Mouse (Mus musculus): Measurements from ENCODE around the gene 4921517D22Rik.

DNA sequence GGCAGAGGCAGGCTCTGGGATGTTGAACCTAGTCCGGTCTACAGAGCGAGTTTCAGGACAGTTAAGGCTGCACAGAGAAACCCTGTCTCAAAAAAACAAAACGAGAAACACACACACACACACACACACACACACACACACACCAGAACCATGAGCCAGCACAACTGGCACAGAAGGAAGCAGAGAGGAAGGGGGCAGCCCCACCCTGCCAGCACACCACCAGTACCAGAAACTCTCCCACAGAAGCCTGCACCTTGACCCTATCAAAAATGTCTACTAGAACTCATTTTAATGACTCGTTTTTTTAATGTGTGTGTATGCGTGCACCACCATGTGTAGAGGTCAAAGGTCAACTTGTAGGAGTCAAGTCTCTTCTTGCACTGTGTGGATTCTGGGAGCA, 44.1 kb downstream of the 4921517D22Rik start:
- TF ChIP-seq CTCF (IDR thresholded peaks at IDR 0.05; ENCODE audit: low read depth, low read length) (no peak), GATA2 (IDR thresholded peaks at IDR 0.05; ENCODE audit: borderline replicate concordance, low read depth, low read length) (no peak), POLR2AphosphoS5 (IDR thresholded peaks at IDR 0.05; ENCODE audit: insufficient replicate concordance, low read depth, low read length) (no peak), GATA1 (IDR thresholded peaks at IDR 0.05; ENCODE audit: borderline replicate concordance, low read length) (no peak)

Measured in G1E (cell line).